Mouse (Mus musculus) brown adipose tissue, adult 24 weeks (tissue): Measurements from ENCODE around the gene Gm867. TPM values are rescaled to one million over a fixed set of nuclear protein-coding genes. Genes with fewer than 3 reads are reported as not detected.

Experiments
- H3K27ac ChIP-seq: fragments of 200-500 bp; replicated peaks from 2 replicates; pipeline ENCODE4 v1.5.1; 2012; ENCODE audit warnings: low read depth, mild to moderate bottlenecking, low read length
- H3K4me1 ChIP-seq: fragments of 200-500 bp; 2 replicates; pipeline ENCODE4 v1.6.1; 2012; ENCODE audit warnings: low read length, mixed read lengths; ENCODE audit not compliant: control insufficient read depth, insufficient read depth, insufficient read length
- H3K4me3 ChIP-seq: fragments of 200-500 bp; 2 replicates; pipeline ENCODE4 v1.5.1; 2012; ENCODE audit warnings: low read depth, mild to moderate bottlenecking, low read length, moderate library complexity; ENCODE audit not compliant: insufficient read depth
- polyA plus RNA-seq: library from polyadenylated mRNA; stranded (reverse); fragments of >200 nt; gene quantifications from 2 replicates; pipeline ENCODE4 v1.2.4, GENCODE M21; 2012; ENCODE audit not compliant: missing spikeins, insufficient read depth, insufficient read length

The Gm867 gene
- polyA plus RNA-seq, 1 experiment, result not detected

GRCm38 (mm10) chr10:75894601-75895000 is 45.9 kb downstream of the Gm867 start:
- Histone ChIP-seq H3K27ac (no peak overlapping the region), H3K4me1 (peaks cover 15% of the 10 kb centered on the region), H3K4me3 (no peak overlapping the region)

- Histone ChIP-seq H3K27ac (no peak within 1 kb of the TSS), H3K4me3 (peak within 1 kb of the TSS; percentile 45), H3K4me1 (peaks cover 7% of the 10 kb centered on the region; the same call in 1 of the 2 replicates)
These were observed 47.3 kb downstream of the Gm867 start, which contains the start of gene Derl3 for GRCm38 (mm10) chr10:75893089-75893750. Derl3 (plus strand) TSS chr10:75893413.

GRCm38 (mm10) chr10:75889406-75890153 is 50.9 kb downstream of the Gm867 start:
- Histone ChIP-seq H3K27ac (no peak overlapping the region), H3K4me1 (no peaks in the 10 kb centered on the region)

More at GRCm38 (mm10) chr10:75889406-75890153, 50.9 kb downstream of the Gm867 start:
- H3K4me3 ChIP-seq, result no peak overlapping the region

Other genes starting within 250 kb of the Gm867 start
- gene Cabin1, start 176.3 kb downstream of the Gm867 start, polyA plus RNA-seq, result 5.8 and 8.5 TPM in 2 replicates
- 324 and 423 TPM in 2 replicates for gene Ddt, start 167.3 kb downstream of the Gm867 start, polyA plus RNA-seq
- not detected in 2 replicates for gene Gm20441, start 159.7 kb downstream of the Gm867 start, polyA plus RNA-seq
- 3.0 and 3.6 TPM in 2 replicates for gene Gstt3, start 159.3 kb downstream of the Gm867 start, polyA plus RNA-seq
- 50.1 and 65.2 TPM in 2 replicates for gene Gstt1, start 142.1 kb downstream of the Gm867 start, polyA plus RNA-seq
- gene Gstt4, start 118.1 kb downstream of the Gm867 start, polyA plus RNA-seq, result not detected in 2 replicates
- gene Gstt2, start 103.2 kb downstream of the Gm867 start, polyA plus RNA-seq, result 34.7 and 41.7 TPM in 2 replicates
- 129 and 141 TPM in 2 replicates for gene Mif, start 80.4 kb downstream of the Gm867 start, polyA plus RNA-seq
- gene Derl3, start 47.3 kb downstream of the Gm867 start, polyA plus RNA-seq, result not detected in 2 replicates
- gene Smarcb1, start 19.1 kb downstream of the Gm867 start, polyA plus RNA-seq, result 27.2 and 35.3 TPM in 2 replicates
- gene Chchd10, start 7.5 kb downstream of the Gm867 start, polyA plus RNA-seq, result 3,122 and 3,143 TPM in 2 replicates
- 4.1 and 7.6 TPM in 2 replicates for gene Mmp11, start 4.2 kb downstream of the Gm867 start, polyA plus RNA-seq
- not detected in 2 replicates for gene Vpreb3, start 2.4 kb upstream of the Gm867 start, polyA plus RNA-seq
- gene Gm5134, start 13.8 kb upstream of the Gm867 start, polyA plus RNA-seq, result not detected in 2 replicates
- 1.6 and 1.9 TPM in 2 replicates for gene Zfp280b, start 92.0 kb upstream of the Gm867 start, polyA plus RNA-seq
- not detected in 2 replicates for gene Slc5a4b, start 170.3 kb upstream of the Gm867 start, polyA plus RNA-seq
- gene Slc5a4a, start 206.8 kb upstream of the Gm867 start, polyA plus RNA-seq, result not detected in 2 replicates